Mouse (Mus musculus) embryonic facial prominence, embryonic 11.5 days (tissue): ENCODE measurements around the gene Nme8. TPM values are rescaled to one million over a fixed set of nuclear protein-coding genes. Genes with fewer than 3 reads are reported as not detected.

Experiments
- ATAC-seq: fragments of 200-750 bp; cut with Nextera tagmentation; replicated peaks from 2 replicates; pipeline ENCODE4 v1.8.0; 2017; ENCODE audit warnings: low read depth; ENCODE audit not compliant: insufficient number of reproducible peaks, low FRiP score, low TSS enrichment
- DNase-seq: peaks from one replicate; pipeline ENCODE4 v3.0.0-alpha.2; 2015; ENCODE audit warnings: low spot score
- H3K27ac ChIP-seq: fragments of 300-500 bp; sonication (generic); replicated peaks from 2 replicates; pipeline ENCODE4 v1.5.1; 2014; ENCODE audit warnings: mild to moderate bottlenecking, low read depth, low read length, control low read depth
- H3K27me3 ChIP-seq: fragments of 300-500 bp; sonication (generic); 2 replicates; pipeline ENCODE4 v1.6.1; 2014; ENCODE audit warnings: mild to moderate bottlenecking, low read length, moderate library complexity, mixed read lengths; ENCODE audit not compliant: control insufficient read depth, insufficient read depth
- H3K36me3 ChIP-seq: fragments of 300-500 bp; sonication (generic); replicated peaks from 2 replicates; pipeline ENCODE4 v1.6.1; 2014; ENCODE audit warnings: low read depth, mild to moderate bottlenecking, low read length, moderate library complexity, mixed read lengths; ENCODE audit not compliant: control insufficient read depth, insufficient read depth
- H3K4me1 ChIP-seq: fragments of 300-500 bp; sonication (generic); 2 replicates; pipeline ENCODE4 v1.6.1; 2014; ENCODE audit warnings: low read length, mixed read lengths; ENCODE audit not compliant: control insufficient read depth, insufficient read depth
- H3K4me2 ChIP-seq: fragments of 300-500 bp; sonication (generic); 2 replicates; pipeline ENCODE4 v1.6.1; 2014; ENCODE audit warnings: low read depth, mild to moderate bottlenecking, control low read depth, low read length, moderate library complexity
- H3K4me3 ChIP-seq: fragments of 300-500 bp; sonication (generic); 2 replicates; pipeline ENCODE4 v1.5.1; 2014; ENCODE audit warnings: low read depth, low read length, control low read depth
- H3K9ac ChIP-seq: fragments of 300-500 bp; sonication (generic); replicated peaks from 2 replicates; pipeline ENCODE4 v1.6.1; 2014; ENCODE audit warnings: mild to moderate bottlenecking, control low read depth, low read length
- H3K9me3 ChIP-seq: fragments of 300-500 bp; sonication (generic); replicated peaks from 2 replicates; pipeline ENCODE4 v1.6.1; 2016; ENCODE audit warnings: mild to moderate bottlenecking, low read length, inconsistent platforms, mixed read lengths; ENCODE audit not compliant: control insufficient read depth
- WGBS: fragments of 180-500 bp; shearing (Covaris S2); extraction: QIAGEN DNeasy Blood & Tissue Kit; methylation state at CpG from one replicate; pipeline ENCODE4 v1.1.7; 2014; 5-methylcytosine and 5-hydroxymethylcytosine counted together
- polyA plus RNA-seq: library from polyadenylated mRNA; unstranded; fragments of >200 nt; fragmentation: Nextera tagmentation; extraction: Ambion mirVana; gene quantifications from 2 replicates; pipeline ENCODE4 v1.2.1, GENCODE M21; 2014

Nme8 gene
- polyA plus RNA-seq, 1 experiment from 2014 or later: not detected

- Histone ChIP-seq H3K27ac (no peak overlapping the region), H3K9ac (no peak overlapping the region), H3K4me3 (no peak overlapping the region), H3K4me1 (no peaks in the 10 kb centered on the region), H3K4me2 (no peak overlapping the region), H3K36me3 (no peaks in the 10 kb centered on the region), H3K9me3 (no peaks in the 10 kb centered on the region), H3K27me3 (no peaks in the 10 kb centered on the region)
- 74% methylated on average over 4 of the region's 4 CpGs for WGBS
- ATAC-seq: no peak
- peak; percentile 12 for DNase-seq
Observed at GRCm38 (mm10) chr13:19636131-19636530, 61.5 kb downstream of the Nme8 start.

- Histone ChIP-seq H3K4me2 (no peak overlapping the region), H3K36me3 (no peaks in the 10 kb centered on the region), H3K9me3 (no peaks in the 10 kb centered on the region), H3K4me3 (no peak overlapping the region), H3K9ac (no peak overlapping the region), H3K27me3 (no peaks in the 10 kb centered on the region), H3K27ac (no peak overlapping the region), H3K4me1 (no peaks in the 10 kb centered on the region)
- no peak for DNase-seq
- no peak for ATAC-seq
- 91% methylated on average over 5 of the region's 5 CpGs for WGBS
Observed at GRCm38 (mm10) chr13:19630768-19631709, 66.6 kb downstream of the Nme8 start.

GRCm38 (mm10) chr13:19626473-19626872 is 71.1 kb downstream of the Nme8 start:
- H3K9ac ChIP-seq: no peak overlapping the region
- no peak overlapping the region for H3K27ac ChIP-seq
- no peaks in the 10 kb centered on the region for H3K36me3 ChIP-seq
- H3K4me2 ChIP-seq: no peak overlapping the region
- WGBS: 68% methylated on average over 1 of the region's 1 CpGs
- no peak overlapping the region for H3K4me3 ChIP-seq
- H3K27me3 ChIP-seq: peaks cover 5% of the 10 kb centered on the region
- DNase-seq (no peak), ATAC-seq (no peak)
- no peaks in the 10 kb centered on the region for H3K9me3 ChIP-seq
- no peaks in the 10 kb centered on the region; the same call in 1 of the 2 replicates for H3K4me1 ChIP-seq

- peaks cover 5% of the 10 kb centered on the region for H3K27me3 ChIP-seq
- H3K36me3 ChIP-seq: no peaks in the 10 kb centered on the region
- H3K4me2 ChIP-seq: no peak overlapping the region
- no peak overlapping the region for H3K9ac ChIP-seq
- no peak for DNase-seq
- ATAC-seq: no peak
- no peaks in the 10 kb centered on the region; the same call in 1 of the 2 replicates for H3K4me1 ChIP-seq
- H3K4me3 ChIP-seq: no peak overlapping the region
- WGBS: 89% methylated on average over 11 of the region's 11 CpGs
- no peaks in the 10 kb centered on the region for H3K9me3 ChIP-seq
- H3K27ac ChIP-seq: no peak overlapping the region
Observed at GRCm38 (mm10) chr13:19624632-19625320, 72.8 kb downstream of the Nme8 start.

- Histone ChIP-seq H3K9ac (peak overlapping the region; percentile 55), H3K27ac (no peak overlapping the region), H3K9me3 (no peaks in the 10 kb centered on the region), H3K27me3 (peaks cover 5% of the 10 kb centered on the region), H3K4me2 (peak overlapping the region; percentile 87), H3K4me1 (no peaks in the 10 kb centered on the region; the same call in 1 of the 2 replicates), H3K4me3 (peak overlapping the region; percentile 46), H3K36me3 (no peaks in the 10 kb centered on the region)
- WGBS: 24% methylated on average over 30 of the region's 30 CpGs
- peak; percentile 14 for DNase-seq
- peak; percentile 26; the same call in 1 of the 2 replicates for ATAC-seq
Observed at GRCm38 (mm10) chr13:19623228-19623905, 74.2 kb downstream of the Nme8 start.

GRCm38 (mm10) chr13:19622573-19623227 is 74.9 kb downstream of the Nme8 start, which contains the start of gene Sfrp4:
TSS of gene Sfrp4 (plus strand) at chr13:19623104.
- H3K9ac ChIP-seq: peak within 1 kb of the TSS; percentile 55
- ATAC-seq (peak; percentile 80), DNase-seq (peak; percentile 64)
- no peaks in the 10 kb centered on the region; the same call in 1 of the 2 replicates for H3K4me1 ChIP-seq
- H3K27me3 ChIP-seq: peaks cover 5% of the 10 kb centered on the region
- H3K4me3 ChIP-seq: peak within 1 kb of the TSS; percentile 46
- H3K36me3 ChIP-seq: no peaks in the 10 kb centered on the region
- H3K4me2 ChIP-seq: peak within 1 kb of the TSS; percentile 87
- H3K9me3 ChIP-seq: no peaks in the 10 kb centered on the region
- WGBS: 3% methylated on average over 25 of the region's 25 CpGs
- no peak within 1 kb of the TSS for H3K27ac ChIP-seq

GRCm38 (mm10) chr13:19619216-19619927 is 78.2 kb downstream of the Nme8 start, which contains the start of gene Epdr1:
TSS of gene Epdr1 (minus strand) at chr13:19619927.
- peak within 1 kb of the TSS; percentile 67 for H3K4me3 ChIP-seq
- H3K36me3 ChIP-seq: no peaks in the 10 kb centered on the region
- peaks cover 5% of the 10 kb centered on the region for H3K27me3 ChIP-seq
- no peaks in the 10 kb centered on the region; the same call in 1 of the 2 replicates for H3K4me1 ChIP-seq
- peak; percentile 69 for ATAC-seq
- H3K9ac ChIP-seq: peak within 1 kb of the TSS; percentile 88
- no peaks in the 10 kb centered on the region for H3K9me3 ChIP-seq
- under 1% methylated on average over 46 of the region's 46 CpGs for WGBS
- peak; percentile 84 for DNase-seq
- peak within 1 kb of the TSS; percentile 52; the same call in 1 of the 2 replicates for H3K27ac ChIP-seq
- peak within 1 kb of the TSS; percentile 93 for H3K4me2 ChIP-seq
